8 mouse cellular contexts compared by ENCODE assay signal in genomic region chr11:109244635-109245360, GRCm38 (mm10). TPM values are rescaled to one million over a fixed set of nuclear protein-coding genes. Genes with fewer than 3 reads are reported as not detected.
DNase-seq lines count a peak whose midpoint lies in the region; ATAC-seq and TF ChIP-seq lines count a peak whose summit lies in the region.

No protein-coding gene starts in this region.

- TF ChIP-seq CTCF in small intestine, adult 2 months (IDR thresholded peaks at IDR 0.05; ENCODE audit: extremely low read depth, insufficient read length, insufficient replicate concordance, low read depth, low read length) = peak; percentile 95

- TF ChIP-seq POLR2A in small intestine, adult 2 months (IDR thresholded peaks at IDR 0.05; ENCODE audit: low read depth, low read length) = no peak

- no peaks in the 10 kb centered on the region for H3K9me3 ChIP-seq in hindbrain, embryonic 16.5 days (ENCODE audit: control insufficient read depth, low read length)

- ATAC-seq in erythroid progenitor cell, adult 5-6 weeks (replicated peaks; ENCODE audit: low FRiP score, poor library complexity, severe bottlenecking) = 0 out of 2 replicates have a peak, but pooled peaks have one; percentile 64
- ATAC-seq in hindbrain, embryonic 16.5 days = peak; percentile 79
- peak; percentile 77 for ATAC-seq in megakaryocyte-erythroid progenitor cell, adult 5-6 weeks (replicated peaks; ENCODE audit: low FRiP score, low TSS enrichment, poor library complexity, severe bottlenecking)

- no peaks in the 10 kb centered on the region for H3K4me1 ChIP-seq in hindbrain, embryonic 16.5 days (ENCODE audit: control insufficient read depth, insufficient read depth, low read depth, low read length)
- no peaks in the 10 kb centered on the region; the same call in 1 of the 2 replicates for H3K4me1 ChIP-seq in small intestine, adult 2 months (ENCODE audit: control insufficient read depth, insufficient read depth, insufficient read length, low read length)

- peak; percentile 23 for DNase-seq in right cerebral cortex, adult 18-20 months
- no peak for DNase-seq in right cerebral cortex, postnatal 14 days
- DNase-seq in c-Kit-negative CD71-positive TER-119-positive erythroid progenitor cells, embryonic 14.5 days (ENCODE audit: low read depth, low spot score) = peak; percentile 22
- peak; percentile 59 to 62 for DNase-seq in layer of hippocampus, postnatal 14 days (ENCODE audit: low spot score in 2 of 2)

- H3K27me3 ChIP-seq in hindbrain, embryonic 16.5 days (replicated peaks; ENCODE audit: control insufficient read depth, insufficient read depth, low read length) = no peaks in the 10 kb centered on the region
- H3K27me3 ChIP-seq in small intestine, adult 2 months (ENCODE audit: control insufficient read depth, insufficient read depth, low read length) = no peaks in the 10 kb centered on the region

- H3K27ac ChIP-seq in hindbrain, embryonic 16.5 days (ENCODE audit: low read depth, low read length) = no peak overlapping the region
- H3K27ac ChIP-seq in small intestine, adult 2 months (ENCODE audit: insufficient read depth, low read depth, low read length) = no peak overlapping the region

- no peak overlapping the region for H3K9ac ChIP-seq in hindbrain, embryonic 16.5 days (ENCODE audit: low read depth, low read length)

- H3K4me3 ChIP-seq in hindbrain, embryonic 16.5 days (ENCODE audit: low read length) = no peak overlapping the region
- no peak overlapping the region for H3K4me3 ChIP-seq in small intestine, adult 2 months (ENCODE audit: low read depth, low read length)

- 24% methylated on average over 23 of the region's 23 CpGs for WGBS in hindbrain, embryonic 16.5 days
- WGBS in small intestine, adult 2 months = 28% methylated on average over 23 of the region's 23 CpGs

- H3K36me3 ChIP-seq in hindbrain, embryonic 16.5 days (ENCODE audit: control insufficient read depth, insufficient read depth, low read length) = no peaks in the 10 kb centered on the region
- H3K36me3 ChIP-seq in small intestine, adult 2 months (ENCODE audit: control insufficient read depth, insufficient read depth, low read length) = no peaks in the 10 kb centered on the region

- peak overlapping the region; percentile 41 for H3K4me2 ChIP-seq in hindbrain, embryonic 16.5 days (ENCODE audit: low read length)

RNA-seq across cellular contexts. Expression of gene Rgs9, which starts 53.1 kb away (rescaled TPM):
- total RNA-seq in erythroid progenitor cell, adult 5-6 weeks (2015; ENCODE audit: low replicate concordance) = not detected in 2 replicates
- not detected in 2 replicates for total RNA-seq in erythroid progenitor cell, adult 5-6 weeks (2017; ENCODE audit: low replicate concordance)
- polyA plus RNA-seq in hindbrain, embryonic 16.5 days (2015; fragmentation: Nextera tagmentation; extraction: Ambion mirVana) = 14.5 and 15.6 TPM in 2 replicates
- 10 to 100 TPM; 13.9 to 14.6 TPM for total RNA-seq in layer of hippocampus, postnatal 14 days (2021)
- 0.24 TPM in 1 of 2 replicates, not detected in the other for total RNA-seq in megakaryocyte-erythroid progenitor cell, adult 5-6 weeks (2014; fragmentation: Nextera tagmentation)
- not detected in 2 replicates for total RNA-seq in megakaryocyte-erythroid progenitor cell, adult 5-6 weeks (2017)
- polyA plus RNA-seq in small intestine, adult 2 months (2012; rRNA removed) = 1.9 and 2.9 TPM in 2 replicates

Comparison
In these comparisons a context has a peak if more than half of its experiments do, and no peak if none do; other contexts are left out.
1. RNA of gene Rgs9, which starts 53.1 kb away (total RNA-seq): 13.9 to 14.6 TPM in layer of hippocampus, postnatal 14 days; 0.24 TPM in megakaryocyte-erythroid progenitor cell, adult 5-6 weeks and not detected in erythroid progenitor cell, adult 5-6 weeks; every median in the first group is over 10 times any median in the second.
2. Peak in every context shown above with its lines, with median percentiles within 50 percentile points of each other: ATAC-seq.